Mouse (Mus musculus) embryonic facial prominence, embryonic 12.5 days (tissue): ENCODE data around the gene Haus7. TPM values are rescaled to one million over a fixed set of nuclear protein-coding genes. Genes with fewer than 3 reads are reported as not detected.
A peak's percentile ranks its signal among the peaks of the same experiment; 100 is the strongest.

ENCODE experiments used
- ATAC-seq: fragments of 200-750 bp; cut with Nextera tagmentation; 2 replicates; pipeline ENCODE4 v1.8.0; 2017; ENCODE audit not compliant: insufficient number of reproducible peaks, insufficient read depth, low FRiP score, low TSS enrichment
- H3K27ac ChIP-seq: fragments of 300-500 bp; sonication (generic); 2 replicates; pipeline ENCODE4 v1.5.1; 2016; ENCODE audit warnings: mild to moderate bottlenecking
- H3K27me3 ChIP-seq: fragments of 300-500 bp; sonication (generic); 2 replicates; pipeline ENCODE4 v1.6.1; 2016; ENCODE audit warnings: mild to moderate bottlenecking, moderate library complexity
- H3K36me3 ChIP-seq: fragments of 300-500 bp; sonication (generic); 2 replicates; pipeline ENCODE4 v1.6.1; 2016; ENCODE audit warnings: mild to moderate bottlenecking
- H3K4me1 ChIP-seq: fragments of 300-500 bp; sonication (generic); 2 replicates; pipeline ENCODE4 v1.6.1; 2016
- H3K4me2 ChIP-seq: fragments of 300-500 bp; sonication (generic); replicated peaks from 2 replicates; pipeline ENCODE4 v1.6.1; 2016; ENCODE audit warnings: mild to moderate bottlenecking, moderate library complexity
- H3K4me3 ChIP-seq: fragments of 300-500 bp; sonication (generic); 2 replicates; pipeline ENCODE4 v1.5.1; 2016; ENCODE audit warnings: mild to moderate bottlenecking
- H3K9ac ChIP-seq: fragments of 300-500 bp; sonication (generic); 2 replicates; pipeline ENCODE4 v1.6.1; 2016; ENCODE audit warnings: mild to moderate bottlenecking, moderate library complexity
- H3K9me3 ChIP-seq: fragments of 300-500 bp; sonication (generic); 2 replicates; pipeline ENCODE4 v1.6.1; 2016; ENCODE audit warnings: mild to moderate bottlenecking, moderate library complexity
- WGBS: fragments of 180-500 bp; shearing (Covaris S2); methylation state at CpG from one replicate; pipeline ENCODE4 v1.1.7; 2016; 5-methylcytosine and 5-hydroxymethylcytosine counted together
- polyA plus RNA-seq: library from polyadenylated mRNA; unstranded; fragments of >200 nt; fragmentation: Nextera tagmentation; extraction: Ambion mirVana; gene quantifications from 2 replicates; pipeline ENCODE4 v1.2.1, GENCODE M21; 2016

The Haus7 gene
- polyA plus RNA-seq, 1 experiment from 2014 or later = 85.4 TPM

- peaks cover 4% of the 10 kb centered on the region; the same call in 1 of the 2 replicates for H3K4me1 ChIP-seq
- no peaks in the 10 kb centered on the region for H3K27me3 ChIP-seq
- H3K36me3 ChIP-seq = no peaks in the 10 kb centered on the region
- H3K27ac ChIP-seq = peak overlapping the region; percentile 93
- H3K4me2 ChIP-seq = 0 out of 2 replicates have a peak overlapping the region, but pooled peaks have one; percentile 13
- no peaks in the 10 kb centered on the region for H3K9me3 ChIP-seq
- ATAC-seq = peak; percentile 77
- no peak overlapping the region for H3K4me3 ChIP-seq
- H3K9ac ChIP-seq = no peak overlapping the region
- WGBS = 21% methylated on average over 5 of the region's 5 CpGs
Measured at GRCm38 (mm10) chrX:73467446-73468241, 8.8 kb upstream of the Haus7 start.

GRCm38 (mm10) chrX:73465483-73466186, 6.8 kb upstream of the Haus7 start:
- H3K27me3 ChIP-seq = no peaks in the 10 kb centered on the region
- peaks cover 4% of the 10 kb centered on the region; the same call in 1 of the 2 replicates for H3K4me1 ChIP-seq
- WGBS = 67% methylated on average over 9 of the region's 9 CpGs

GRCm38 (mm10) chrX:73460792-73461191, 1.9 kb upstream of the Haus7 start:
- Histone ChIP-seq H3K27me3 (no peaks in the 10 kb centered on the region), H3K9ac (no peak overlapping the region), H3K4me2 (no peak overlapping the region), H3K27ac (no peak overlapping the region), H3K9me3 (no peaks in the 10 kb centered on the region), H3K4me1 (0 out of 2 replicates have a peak, but pooled peaks cover 9% of the 10 kb centered on the region), H3K4me3 (no peak overlapping the region), H3K36me3 (no peaks in the 10 kb centered on the region)
- no peak for ATAC-seq
- 72% methylated on average over 4 of the region's 4 CpGs for WGBS

More at GRCm38 (mm10) chrX:73465483-73466186, 6.8 kb upstream of the Haus7 start:
- Histone ChIP-seq H3K4me2 (no peak overlapping the region), H3K9ac (no peak overlapping the region), H3K27ac (peak overlapping the region; percentile 93), H3K9me3 (no peaks in the 10 kb centered on the region), H3K36me3 (no peaks in the 10 kb centered on the region), H3K4me3 (no peak overlapping the region)
- no peak for ATAC-seq

DNA sequence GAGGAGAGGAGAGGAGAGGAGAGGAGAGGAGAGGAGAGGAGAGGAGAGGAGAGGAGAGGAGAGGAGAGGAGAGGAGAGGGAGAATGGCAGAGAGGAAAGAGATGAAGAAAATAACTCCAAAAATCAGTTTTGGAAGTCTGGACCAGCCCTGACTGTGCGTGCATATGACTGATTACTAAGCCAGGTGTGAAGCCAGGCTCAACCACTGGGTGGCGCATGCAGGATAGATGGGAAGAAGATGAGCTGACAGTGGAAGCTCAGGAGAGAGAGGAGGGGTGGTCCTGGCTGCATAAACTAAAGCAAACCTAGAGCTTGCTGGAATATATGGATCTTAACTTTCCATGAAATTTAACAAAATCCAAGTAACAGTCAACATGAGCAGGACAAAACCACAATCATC, 6.9 kb downstream of the Haus7 start:
- Histone ChIP-seq H3K4me2 (no peak overlapping the region), H3K4me3 (no peak overlapping the region), H3K4me1 (no peaks in the 10 kb centered on the region), H3K27ac (no peak overlapping the region), H3K36me3 (peaks cover 6% of the 10 kb centered on the region; the same call in 1 of the 2 replicates), H3K9ac (no peak overlapping the region), H3K9me3 (no peaks in the 10 kb centered on the region), H3K27me3 (no peaks in the 10 kb centered on the region)
- ATAC-seq = no peak
- WGBS = 26% methylated on average over 2 of the region's 2 CpGs

- Histone ChIP-seq H3K4me1 (no peaks in the 10 kb centered on the region), H3K27me3 (no peaks in the 10 kb centered on the region)
- 67% methylated on average over 2 of the region's 2 CpGs for WGBS
Measured at GRCm38 (mm10) chrX:73441428-73441827, 17.4 kb downstream of the Haus7 start.

DNA sequence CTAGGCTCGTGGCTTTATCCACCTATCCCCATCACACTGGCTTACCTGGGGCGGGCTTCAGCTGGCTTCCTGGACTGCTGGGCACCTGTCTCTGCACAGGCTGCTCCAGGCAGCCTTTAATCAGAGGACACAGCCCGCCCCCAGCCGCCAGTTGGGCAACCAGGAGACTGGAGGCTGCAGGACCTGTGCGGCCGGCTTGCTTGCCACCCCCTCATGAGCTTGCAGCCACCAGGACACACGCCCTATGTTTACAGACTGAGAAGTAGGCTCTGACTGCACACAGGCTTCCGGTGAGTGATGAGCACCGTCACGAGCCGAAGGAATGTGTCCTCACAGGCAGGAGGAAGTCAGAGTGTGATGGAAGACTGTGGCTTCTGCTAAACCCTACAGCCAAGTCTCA, 23.6 kb downstream of the Haus7 start, which contains the start of gene Trex2:
TSS of gene Trex2 (minus strand) at position 93 of the 400 bp plus-strand sequence.
- no peak within 1 kb of the TSS for H3K4me2 ChIP-seq
- 81% methylated on average over 11 of the region's 11 CpGs for WGBS
- no peak for ATAC-seq
- H3K9me3 ChIP-seq = no peaks in the 10 kb centered on the region
- no peaks in the 10 kb centered on the region for H3K27me3 ChIP-seq
- no peak within 1 kb of the TSS for H3K9ac ChIP-seq
- no peaks in the 10 kb centered on the region for H3K4me1 ChIP-seq
- no peak within 1 kb of the TSS for H3K27ac ChIP-seq
- H3K4me3 ChIP-seq = no peak within 1 kb of the TSS
- peaks cover 8% of the 10 kb centered on the region; the same call in 1 of the 2 replicates for H3K36me3 ChIP-seq

More at GRCm38 (mm10) chrX:73441428-73441827, 17.4 kb downstream of the Haus7 start:
- H3K4me2 ChIP-seq = no peak overlapping the region
- H3K36me3 ChIP-seq = peaks cover 6% of the 10 kb centered on the region; the same call in 1 of the 2 replicates
- ATAC-seq = no peak
- no peaks in the 10 kb centered on the region for H3K9me3 ChIP-seq
- no peak overlapping the region for H3K4me3 ChIP-seq
- H3K27ac ChIP-seq = no peak overlapping the region
- no peak overlapping the region for H3K9ac ChIP-seq

GRCm38 (mm10) chrX:73432850-73433249, 26.0 kb downstream of the Haus7 start:
- Histone ChIP-seq H3K4me3 (no peak overlapping the region), H3K4me1 (no peaks in the 10 kb centered on the region), H3K4me2 (no peak overlapping the region), H3K36me3 (peaks cover 8% of the 10 kb centered on the region; the same call in 1 of the 2 replicates), H3K9me3 (no peaks in the 10 kb centered on the region), H3K9ac (no peak overlapping the region), H3K27ac (no peak overlapping the region), H3K27me3 (no peaks in the 10 kb centered on the region)
- WGBS = 77% methylated on average over 5 of the region's 5 CpGs
- ATAC-seq = no peak

- Histone ChIP-seq H3K27ac (no peak overlapping the region), H3K4me3 (no peak overlapping the region), H3K9ac (no peak overlapping the region), H3K27me3 (no peaks in the 10 kb centered on the region; the same call in 1 of the 2 replicates), H3K4me2 (no peak overlapping the region), H3K36me3 (no peaks in the 10 kb centered on the region), H3K9me3 (no peaks in the 10 kb centered on the region), H3K4me1 (no peaks in the 10 kb centered on the region)
- no peak for ATAC-seq
- 69% methylated on average over 2 of the region's 2 CpGs for WGBS
Measured at GRCm38 (mm10) chrX:73430036-73430435, 28.8 kb downstream of the Haus7 start.

DNA sequence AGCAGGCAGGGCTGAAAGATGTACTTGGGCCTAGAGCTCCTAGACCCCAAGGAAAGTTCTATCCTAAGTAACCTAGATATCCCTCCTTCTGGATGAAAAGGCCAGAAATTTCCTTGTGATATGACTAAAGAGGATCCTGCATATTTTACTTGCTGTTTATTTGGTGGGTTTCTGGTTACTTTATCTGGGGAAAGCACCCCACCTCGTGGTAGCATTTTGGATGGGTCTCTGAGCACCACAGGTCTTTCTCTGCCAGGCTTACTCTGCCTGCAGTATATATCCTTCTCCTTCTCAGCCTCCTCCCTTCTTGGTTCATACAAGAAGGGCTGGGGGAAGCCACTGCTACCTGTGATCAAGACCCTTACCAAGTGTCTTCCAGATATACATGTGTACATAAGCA, 46.1 kb downstream of the Haus7 start:
- no peak for ATAC-seq
- H3K9ac ChIP-seq = no peak overlapping the region
- H3K36me3 ChIP-seq = no peaks in the 10 kb centered on the region
- H3K4me3 ChIP-seq = no peak overlapping the region
- H3K4me2 ChIP-seq = no peak overlapping the region
- no peaks in the 10 kb centered on the region for H3K4me1 ChIP-seq
- H3K27me3 ChIP-seq = peaks cover 12% of the 10 kb centered on the region; the same call in 1 of the 2 replicates
- WGBS = 27% methylated on average over 1 of the region's 1 CpGs
- no peaks in the 10 kb centered on the region for H3K9me3 ChIP-seq
- no peak overlapping the region for H3K27ac ChIP-seq

DNA sequence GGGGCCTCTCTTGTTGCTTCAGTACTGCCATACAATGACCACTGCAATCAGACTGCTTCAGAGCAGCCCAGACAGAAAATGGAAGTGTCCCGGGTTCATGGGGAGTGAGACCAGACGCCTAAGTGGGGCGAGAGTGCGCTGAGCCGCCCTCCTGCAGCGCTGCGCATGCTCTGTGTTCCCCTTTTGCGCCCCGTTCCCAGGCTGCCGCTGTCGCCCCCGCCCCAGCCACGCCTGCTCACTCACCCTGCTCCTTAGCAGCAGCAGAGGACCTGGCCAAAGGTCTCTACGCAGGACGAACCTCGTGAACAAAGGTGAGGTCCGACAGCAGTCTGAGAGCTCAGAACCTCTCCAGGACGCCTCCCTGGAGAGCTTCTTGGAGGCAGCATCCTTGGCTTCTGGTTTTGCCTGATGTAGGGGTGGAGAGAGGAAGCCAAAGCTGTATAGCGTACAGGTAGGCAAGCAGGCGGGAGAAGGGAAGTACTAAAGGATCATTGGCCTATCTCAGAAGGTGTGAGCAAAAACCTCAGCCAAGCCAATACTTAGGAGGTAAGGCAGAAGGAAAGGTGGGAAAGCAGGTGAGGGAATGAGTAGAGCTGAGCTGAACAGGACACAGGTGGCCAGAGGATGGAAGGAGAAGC, 47.8 kb downstream of the Haus7 start, which contains the start of gene Zfp92:
TSS of gene Zfp92 (plus strand) at position 217 of the 638 bp plus-strand sequence.
- Histone ChIP-seq H3K36me3 (no peaks in the 10 kb centered on the region), H3K9me3 (no peaks in the 10 kb centered on the region), H3K27me3 (peaks cover 12% of the 10 kb centered on the region; the same call in 1 of the 2 replicates), H3K4me1 (no peaks in the 10 kb centered on the region), H3K4me3 (peak within 1 kb of the TSS; percentile 25), H3K27ac (no peak within 1 kb of the TSS), H3K9ac (no peak within 1 kb of the TSS), H3K4me2 (peak within 1 kb of the TSS; percentile 51)
- WGBS = 13% methylated on average over 20 of the region's 20 CpGs
- ATAC-seq = no peak

DNA sequence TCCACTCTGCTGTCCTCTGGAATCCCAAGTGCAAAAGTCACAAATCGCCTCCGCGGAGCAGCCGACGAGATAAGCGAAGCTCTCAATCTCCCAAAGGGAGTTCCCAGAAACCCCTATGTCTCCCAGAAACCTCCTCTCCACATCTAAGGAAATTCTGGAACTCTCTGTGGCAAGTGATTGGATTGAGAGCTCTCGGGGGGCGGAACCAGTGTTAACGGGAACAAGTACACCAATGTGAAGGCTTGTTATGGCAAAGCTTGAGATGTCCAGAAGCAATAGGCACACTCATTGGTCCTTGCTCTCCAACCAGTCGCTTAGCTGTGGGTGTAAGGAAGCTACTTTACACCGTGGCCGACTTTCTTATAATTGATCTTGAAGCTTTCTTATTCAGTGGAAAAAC, 57.2 kb downstream of the Haus7 start:
- 92% methylated on average over 12 of the region's 12 CpGs for WGBS
- no peak for ATAC-seq

More for the DNA sequence above, 57.2 kb downstream of the Haus7 start:
- no peak overlapping the region for H3K9ac ChIP-seq
- H3K4me1 ChIP-seq = no peaks in the 10 kb centered on the region
- H3K4me3 ChIP-seq = no peak overlapping the region
- no peak overlapping the region for H3K4me2 ChIP-seq
- no peaks in the 10 kb centered on the region for H3K9me3 ChIP-seq
- H3K27ac ChIP-seq = no peak overlapping the region
- 0 out of 2 replicates have a peak, but pooled peaks cover 3% of the 10 kb centered on the region for H3K27me3 ChIP-seq
- no peaks in the 10 kb centered on the region for H3K36me3 ChIP-seq
